Mouse (Mus musculus) liver, adult (tissue): Measurements from ENCODE around the gene Tent5c.

Experiments used
- GATA4 ChIP-seq: IDR thresholded peaks from 2 replicates; pipeline ENCODE4 v1.6.1; 2014; ENCODE audit warnings: mild to moderate bottlenecking, low read length; ENCODE audit not compliant: insufficient replicate concordance

Gene Tent5c

DNA sequence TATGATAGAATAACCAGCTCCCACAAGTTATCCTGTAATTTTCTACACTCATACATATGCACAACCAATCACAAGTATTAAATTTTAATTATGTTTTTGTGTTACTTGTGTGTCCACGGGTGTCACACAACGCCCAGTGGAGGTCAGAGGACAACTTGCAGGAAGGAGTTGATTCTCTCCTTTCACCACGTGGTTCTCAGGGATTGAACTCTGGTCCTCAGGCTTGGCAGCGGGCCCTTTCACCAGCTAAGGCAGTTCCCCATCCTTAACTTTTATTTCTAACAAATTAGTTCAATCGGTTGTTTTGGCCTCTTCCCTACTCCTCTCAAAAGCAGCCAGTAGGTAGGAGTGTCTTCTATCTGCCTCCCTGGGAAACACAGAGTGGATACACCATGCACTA, 24.5 kb downstream of the Tent5c start:
- no peak for TF ChIP-seq GATA4

DNA sequence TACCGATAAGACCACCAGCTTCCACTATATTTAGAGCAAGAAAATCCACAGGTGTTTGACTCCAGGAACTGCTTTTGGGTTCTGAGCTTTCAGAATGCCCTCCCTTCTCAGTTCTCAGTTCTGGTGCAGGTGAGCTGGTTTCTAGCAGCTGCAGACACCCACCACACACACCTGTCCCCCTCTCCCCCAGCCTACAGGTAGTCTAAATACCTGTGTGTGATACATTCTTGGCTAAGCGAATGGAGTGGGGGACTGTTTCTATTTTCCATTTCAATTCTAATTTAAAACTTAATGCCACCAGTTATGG, 25.2 kb downstream of the Tent5c start:
- no peak for TF ChIP-seq GATA4

DNA sequence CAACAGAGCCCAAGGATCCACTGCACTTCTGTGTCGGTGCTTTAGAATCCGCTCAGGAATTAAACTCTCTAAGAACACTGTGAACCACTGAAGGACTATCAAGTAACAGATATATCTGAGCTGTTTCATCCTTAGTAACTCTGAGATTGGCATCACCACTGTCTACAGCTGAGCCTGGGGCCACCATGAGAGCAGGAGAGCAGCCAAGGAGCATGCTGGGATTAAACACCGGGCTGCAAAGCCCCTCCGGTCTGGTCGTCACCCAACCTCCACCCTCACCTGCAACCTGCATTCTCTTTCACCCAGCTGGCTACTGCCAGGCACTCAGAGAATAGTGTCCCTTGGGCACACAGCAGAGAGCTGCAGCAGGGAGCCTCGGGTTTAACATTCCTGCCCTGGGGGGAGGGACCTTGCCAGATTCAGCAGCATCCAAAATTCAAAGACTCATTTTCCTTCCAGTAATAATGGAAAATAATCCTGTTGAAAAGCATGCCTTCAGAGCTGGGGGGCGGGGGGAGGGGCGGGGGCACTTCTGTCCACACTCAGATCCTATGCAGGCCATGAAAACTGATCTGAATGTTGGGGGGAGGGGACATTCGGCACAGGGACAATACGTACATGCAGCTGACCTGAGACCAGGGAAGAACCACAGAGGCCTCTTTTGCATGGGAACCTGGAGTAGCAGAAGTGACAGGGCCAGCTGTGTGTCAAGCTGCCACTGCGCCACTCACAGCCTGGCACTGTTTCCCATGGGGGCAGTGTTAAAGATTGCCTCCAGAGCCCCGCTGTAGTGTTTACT, 25.8 kb downstream of the Tent5c start:
- no peak for TF ChIP-seq GATA4

DNA sequence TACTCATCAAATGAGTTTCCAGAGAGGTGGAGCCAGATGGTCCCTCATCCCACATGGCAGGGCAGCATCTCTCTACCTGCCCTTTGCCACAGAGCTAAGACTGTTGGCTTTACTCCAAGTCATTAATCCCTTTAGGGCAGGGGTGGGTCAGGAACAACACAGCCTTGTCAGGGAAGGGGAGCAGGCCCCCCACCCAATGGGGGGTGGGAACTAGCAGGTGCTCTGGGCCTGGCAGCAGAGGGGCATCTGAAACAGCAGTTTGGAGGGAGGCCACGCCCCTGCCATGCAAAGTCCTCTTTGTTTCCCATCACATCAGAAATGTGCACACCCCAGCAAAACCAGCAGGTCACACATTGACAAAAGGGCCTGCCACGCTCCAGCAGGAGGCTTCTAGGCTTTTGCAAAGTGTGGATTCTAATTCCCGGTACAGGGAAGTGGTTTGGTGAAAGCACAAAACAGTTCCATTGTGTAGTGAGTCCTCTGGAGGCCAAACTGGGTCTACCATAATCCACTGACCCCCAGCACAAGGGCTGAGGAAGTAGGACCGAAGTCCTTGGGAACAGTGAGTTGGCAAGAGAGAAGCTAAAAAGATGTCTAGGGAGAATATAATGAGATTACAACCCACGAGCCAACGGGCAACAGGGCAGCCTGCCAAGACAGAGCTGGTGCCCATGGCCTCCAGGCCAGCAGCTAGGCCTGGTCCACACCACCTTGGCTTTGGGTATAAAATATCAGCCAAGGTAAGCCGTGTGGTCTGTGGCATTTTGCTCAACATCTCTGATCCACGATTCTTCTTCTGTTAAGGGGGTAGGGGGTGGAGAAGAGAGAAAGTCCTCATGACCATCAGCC, 26.7 kb downstream of the Tent5c start:
- no peak for TF ChIP-seq GATA4

DNA sequence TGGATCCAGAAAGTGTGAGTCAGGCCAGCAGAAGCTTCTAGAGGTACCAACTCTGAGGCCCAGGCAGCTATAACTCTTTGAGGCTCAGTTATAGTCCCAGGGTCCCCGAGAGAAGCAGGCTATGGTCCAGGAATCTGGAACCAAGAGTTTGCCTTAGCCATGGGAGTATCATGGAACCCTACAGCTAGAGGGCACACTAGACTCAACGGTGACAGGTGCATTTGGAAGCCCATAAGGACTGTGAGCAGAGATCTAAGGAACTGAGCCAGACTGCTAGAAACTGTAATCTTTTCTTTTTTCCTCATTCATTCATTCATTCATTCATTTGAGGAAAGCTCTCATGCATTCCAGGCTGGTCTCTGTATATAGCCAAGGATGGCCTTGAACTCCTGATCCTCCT, 28.6 kb downstream of the Tent5c start:
- no peak for TF ChIP-seq GATA4

DNA sequence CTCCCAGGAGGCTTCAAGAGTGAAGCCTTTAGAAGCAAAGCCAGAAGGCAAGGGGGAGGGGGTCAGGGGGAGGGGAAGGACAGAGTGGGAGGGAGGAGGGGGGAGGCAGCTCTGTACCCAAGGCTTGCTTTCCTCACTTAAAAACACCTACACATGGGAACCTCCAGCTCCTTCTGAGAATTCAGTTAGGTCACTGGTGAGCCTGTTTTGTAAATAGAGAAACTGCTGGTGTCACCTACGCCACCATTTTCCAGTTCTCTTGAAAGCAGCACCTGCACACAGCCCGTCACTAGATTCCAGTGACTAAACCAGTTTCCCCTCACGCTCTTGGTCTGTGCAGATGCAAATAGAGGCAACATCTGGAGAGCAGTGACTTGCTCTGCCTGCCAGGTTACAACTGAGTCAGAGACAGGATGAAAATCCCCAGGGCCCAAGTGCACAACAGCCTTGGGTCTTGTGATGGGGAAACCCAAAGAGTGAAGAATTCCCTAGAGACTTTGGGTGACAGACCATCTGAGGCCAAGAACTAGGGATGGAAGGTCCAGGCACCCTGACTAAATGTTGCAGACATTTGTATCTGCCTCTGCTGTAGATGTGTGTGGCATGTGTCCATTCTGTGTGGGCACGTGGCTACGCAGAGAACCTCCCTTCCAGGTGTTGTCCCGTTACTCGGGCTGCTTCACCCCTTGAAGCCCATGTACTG, 45.2 kb downstream of the Tent5c start:
- TF ChIP-seq GATA4 = no peak

DNA sequence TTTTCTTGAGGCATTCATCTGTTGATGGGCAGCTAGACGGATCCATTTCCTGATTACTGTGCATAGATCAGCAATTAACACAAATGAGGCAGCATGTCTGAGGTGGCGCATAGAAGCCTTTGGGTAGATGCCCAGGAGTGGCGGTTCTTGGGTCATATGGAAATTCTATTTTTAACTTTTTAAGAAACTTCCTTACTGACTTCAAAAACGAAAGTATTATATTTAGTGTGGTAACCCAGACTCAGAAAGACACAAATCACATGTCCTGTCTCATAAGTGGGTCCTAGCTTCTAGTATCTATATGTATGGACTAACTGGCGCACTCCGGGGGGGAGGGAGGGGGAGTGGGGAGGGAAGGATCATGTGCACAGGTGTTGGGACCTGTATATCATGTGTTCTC, 46.6 kb downstream of the Tent5c start:
- no peak for TF ChIP-seq GATA4

DNA sequence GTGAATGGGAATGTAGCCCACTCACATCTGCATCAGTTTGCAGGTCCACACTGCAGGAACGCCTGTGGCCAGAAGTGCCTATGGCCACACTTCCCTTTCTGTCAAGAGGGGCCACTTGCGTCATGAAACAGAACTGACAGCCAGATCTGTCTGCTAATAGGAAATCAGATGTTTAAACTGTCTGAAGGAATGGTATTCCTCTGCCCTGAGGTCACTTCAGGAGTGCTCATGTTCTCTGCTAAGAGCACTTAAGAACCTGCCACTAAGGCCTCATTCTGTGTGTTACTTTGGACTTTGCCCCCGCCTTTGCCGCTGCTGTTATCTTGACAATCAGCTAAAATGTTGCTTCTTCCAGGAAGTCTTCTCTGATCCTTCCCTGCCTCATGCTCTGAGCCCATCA, 48.4 kb downstream of the Tent5c start:
- no peak for TF ChIP-seq GATA4

DNA sequence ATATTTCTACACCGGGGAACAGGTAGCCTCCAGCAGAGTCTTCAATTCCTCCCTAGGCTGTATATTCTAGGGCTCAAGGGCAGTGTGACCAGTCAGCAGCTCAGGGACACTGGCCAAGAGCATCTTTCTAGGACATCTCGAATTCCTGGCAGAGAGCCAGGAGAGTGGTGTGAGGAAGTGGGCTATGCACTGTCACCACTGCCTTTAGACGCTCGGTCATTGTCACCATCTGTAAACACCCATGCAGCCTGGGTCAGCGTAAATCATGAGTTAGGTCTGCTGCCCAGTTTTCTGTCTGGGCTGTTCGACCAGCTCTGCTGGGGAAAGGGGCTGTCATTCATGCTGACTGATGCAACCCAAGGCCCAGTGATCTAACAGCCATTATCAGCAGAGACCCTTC, 49.1 kb downstream of the Tent5c start:
- no peak for TF ChIP-seq GATA4

DNA sequence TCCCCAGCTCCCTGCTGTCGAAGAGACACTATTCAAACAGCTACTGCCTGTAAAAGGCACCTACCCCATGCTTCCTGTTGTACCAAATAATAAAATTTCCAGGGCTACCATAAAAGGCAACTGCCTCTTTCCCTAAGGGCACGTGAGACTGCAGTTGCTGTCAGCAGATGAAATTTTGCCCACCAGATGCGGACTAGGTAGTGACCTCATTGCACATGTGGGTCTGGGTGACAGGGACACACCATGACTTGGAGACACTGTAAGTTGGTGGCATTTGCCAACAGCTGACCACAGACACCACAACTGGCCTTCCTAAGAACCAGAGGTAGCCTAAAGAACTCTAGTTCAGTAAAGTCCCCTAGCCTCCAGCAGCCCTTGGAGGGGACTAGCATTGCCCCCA, 50.0 kb downstream of the Tent5c start:
- TF ChIP-seq GATA4 = no peak

DNA sequence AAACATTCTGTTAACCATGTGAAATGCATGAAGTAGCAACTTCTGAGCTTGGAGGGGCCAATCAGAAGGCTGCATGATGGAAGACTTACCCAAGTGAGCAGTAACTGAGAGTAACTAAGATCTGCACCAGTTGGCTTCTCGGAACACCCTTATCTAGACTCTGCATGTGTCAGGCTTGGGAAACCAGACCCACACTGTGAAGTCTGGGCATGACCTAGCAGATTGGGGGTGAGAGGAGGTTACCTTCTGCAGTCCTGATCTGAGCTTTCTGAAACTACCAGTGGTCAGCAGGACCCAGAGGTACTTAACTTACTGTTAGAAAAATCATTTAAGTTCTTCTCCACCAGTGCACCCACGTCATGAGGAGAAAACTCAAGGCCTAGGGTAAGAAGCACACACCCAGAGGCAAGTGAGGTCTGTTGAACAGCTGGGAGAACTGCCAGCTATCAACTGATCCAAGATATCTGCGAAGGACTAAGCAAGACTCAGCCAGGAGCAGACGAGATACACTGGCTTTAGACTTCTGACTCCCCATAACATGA, 50.6 kb downstream of the Tent5c start:
- no peak for TF ChIP-seq GATA4

DNA sequence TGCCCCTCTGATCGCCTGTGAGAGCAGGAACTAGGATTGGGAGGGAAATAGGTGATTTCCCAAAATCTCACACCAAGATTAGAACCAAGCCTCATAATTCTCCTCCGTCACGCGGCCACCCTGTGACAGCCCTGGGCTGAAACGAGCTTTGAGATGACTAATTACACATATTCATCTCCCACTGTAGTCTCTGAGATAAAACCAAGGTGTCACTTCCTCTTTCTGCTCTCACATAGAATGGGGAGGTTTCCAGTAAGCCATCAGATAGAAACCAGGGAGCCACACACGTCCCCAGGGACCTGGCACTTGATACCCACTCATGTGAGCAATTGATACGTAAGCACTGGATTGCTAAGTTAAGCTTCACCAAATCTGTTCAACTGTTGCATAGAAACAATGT, 52.4 kb downstream of the Tent5c start:
- no peak for TF ChIP-seq GATA4

DNA sequence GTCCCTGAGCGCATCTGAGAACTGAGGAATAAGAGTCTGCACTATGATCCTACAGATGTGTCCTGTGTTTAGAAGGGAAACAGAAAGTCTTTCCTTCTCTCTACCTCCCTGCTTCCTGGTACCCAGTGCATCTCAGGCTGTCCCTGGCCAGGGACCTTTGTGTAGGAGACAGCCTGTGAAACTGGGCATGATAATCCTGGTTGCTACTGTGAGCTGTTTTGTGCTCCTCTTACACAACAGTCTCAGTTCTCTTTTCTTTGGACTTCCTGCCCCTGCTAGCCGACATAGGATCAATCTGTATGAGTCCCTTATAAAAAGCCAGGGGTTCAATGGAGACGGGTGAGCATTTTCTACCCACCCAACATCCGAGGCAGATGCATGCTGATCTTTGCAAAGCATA, 57.4 kb downstream of the Tent5c start:
- TF ChIP-seq GATA4 = no peak

DNA sequence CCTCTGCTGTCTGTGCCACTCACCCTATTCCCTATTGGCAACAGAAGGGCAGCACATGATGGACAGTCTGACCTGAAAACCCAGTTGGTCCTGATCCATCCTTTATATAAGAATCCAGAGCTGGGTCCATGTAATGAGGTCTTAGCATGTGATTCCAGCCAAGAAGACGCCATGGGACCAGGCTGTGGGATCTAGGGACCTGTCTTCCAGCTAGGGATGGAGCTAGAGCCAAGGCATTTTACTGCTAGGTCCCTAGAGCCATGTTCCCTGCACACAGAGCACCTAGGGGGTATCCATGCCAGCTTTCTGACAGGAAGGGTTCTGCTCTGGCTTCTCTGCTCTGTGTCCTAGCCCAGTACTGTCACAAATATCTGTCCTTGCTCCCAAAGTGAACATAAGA, 58.4 kb downstream of the Tent5c start:
- no peak for TF ChIP-seq GATA4

DNA sequence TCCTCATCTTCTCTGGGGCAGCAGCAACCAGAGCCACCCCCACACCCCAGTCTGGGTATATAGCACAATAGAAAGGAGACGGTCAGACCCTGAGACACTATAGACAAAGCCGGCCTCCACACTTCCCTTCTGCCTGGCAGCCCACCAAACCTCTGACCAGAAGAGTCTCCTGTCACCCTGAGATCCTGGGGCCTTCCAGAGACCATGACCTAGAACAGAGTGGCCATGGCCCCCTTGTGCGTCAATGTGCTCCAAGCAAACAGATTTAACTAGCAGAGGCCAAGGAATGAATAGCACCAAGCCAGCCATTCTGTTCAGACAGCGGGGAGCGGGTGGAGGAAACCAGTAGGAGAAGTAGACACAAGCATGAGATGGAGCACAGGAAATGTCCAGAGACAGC, 59.0 kb downstream of the Tent5c start:
- TF ChIP-seq GATA4 = no peak

DNA sequence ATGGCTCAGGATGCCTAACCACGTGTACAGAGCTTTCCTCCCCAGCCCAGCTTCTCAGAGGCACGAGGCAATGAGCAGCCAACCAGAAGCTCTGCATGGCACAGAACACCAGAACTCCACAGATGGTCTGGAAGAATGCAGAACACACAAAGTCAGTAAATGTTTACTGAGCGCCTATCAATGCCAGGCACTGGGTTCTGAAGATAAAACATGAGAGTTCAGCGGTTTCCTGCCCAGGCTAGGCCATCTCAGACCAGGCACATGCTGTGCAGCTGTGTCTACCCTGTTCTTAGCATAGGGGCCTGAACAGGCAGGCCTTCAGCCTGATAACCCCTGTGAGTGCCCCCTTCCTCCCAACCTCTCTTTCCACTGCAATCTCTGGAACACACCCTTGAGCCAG, 59.5 kb downstream of the Tent5c start:
- TF ChIP-seq GATA4 = no peak
